ENCODE assay signal across 13 mouse cellular contexts in genomic region chr2:32524536-32525031, GRCm38 (mm10). TPM values are rescaled to one million over a fixed set of nuclear protein-coding genes. Genes with fewer than 3 reads are reported as not detected.
A peak's percentile ranks its signal among the peaks of the same experiment; 100 is the strongest.
DNase-seq lines count a peak whose midpoint lies in the region; ATAC-seq and TF ChIP-seq lines count a peak whose summit lies in the region.
"Had no signal": no experiment of that assay in that cellular context is flagged by ENCODE, and none has a peak within 500 bp of the region (broad histone marks: within the 10 kb centered on the region; RNA-seq: fewer than 3 reads in every experiment).

No protein-coding gene starts in this region.

- no peak for TF ChIP-seq EP300 in heart, adult 2 months (IDR thresholded peaks at IDR 0.05; ENCODE audit: insufficient read depth, low read depth, low read length)

- no peaks in the 10 kb centered on the region for H3K79me2 ChIP-seq in heart, adult 2 months (replicated peaks; ENCODE audit: control insufficient read depth, insufficient read depth, low read length)

- TF ChIP-seq POLR2A in small intestine, adult 2 months (IDR thresholded peaks at IDR 0.05; ENCODE audit: low read depth, low read length) = no peak
- TF ChIP-seq POLR2A in heart, adult 2 months (IDR thresholded peaks at IDR 0.05; ENCODE audit: insufficient read depth, low read depth, low read length) = no peak

- no peaks in the 10 kb centered on the region for H3K27me3 ChIP-seq in liver, embryonic 15.5 days
- H3K27me3 ChIP-seq in liver, embryonic 12.5 days (replicated peaks) = no peaks in the 10 kb centered on the region
- no peaks in the 10 kb centered on the region for H3K27me3 ChIP-seq in small intestine, adult 2 months (ENCODE audit: control insufficient read depth, insufficient read depth, low read length)
- no peaks in the 10 kb centered on the region for H3K27me3 ChIP-seq in heart, adult 2 months (ENCODE audit: control insufficient read depth, insufficient read depth, low read length)

- no peak overlapping the region for H3K4me3 ChIP-seq in liver, embryonic 15.5 days (replicated peaks)
- H3K4me3 ChIP-seq in liver, embryonic 12.5 days = no peak overlapping the region
- peak overlapping the region; percentile 39 to 44 for H3K4me3 ChIP-seq in ES-E14 (ENCODE audit: insufficient read depth in 1 of 2, low read depth in 1 of 2, low read length in 2 of 2, poor library complexity in 1 of 2, severe bottlenecking in 1 of 2)
- peak overlapping the region; percentile 34; the same call in 1 of the 2 replicates for H3K4me3 ChIP-seq in small intestine, adult 2 months (ENCODE audit: low read depth, low read length)
- H3K4me3 ChIP-seq in heart, adult 2 months = no peak overlapping the region

- peaks cover 12% of the 10 kb centered on the region; the same call in 1 of the 2 replicates for H3K4me1 ChIP-seq in liver, embryonic 15.5 days (replicated peaks)
- no peaks in the 10 kb centered on the region; the same call in 1 of the 2 replicates for H3K4me1 ChIP-seq in liver, embryonic 12.5 days
- 0 out of 4 replicates have a peak, but pooled peaks cover 2 to 3% of the 10 kb centered on the region in 2 experiments for H3K4me1 ChIP-seq in ES-E14 (ENCODE audit: control insufficient read depth in 2 of 2, insufficient read depth in 2 of 2, low read length in 2 of 2, poor library complexity in 1 of 2)
- H3K4me1 ChIP-seq in small intestine, adult 2 months (ENCODE audit: control insufficient read depth, insufficient read depth, insufficient read length, low read length) = peaks cover 31% of the 10 kb centered on the region
- H3K4me1 ChIP-seq in heart, adult 2 months (ENCODE audit: control insufficient read depth, insufficient read depth, low read length) = no peaks in the 10 kb centered on the region

- intact Hi-C loops in heart, adult 2 months (cut with DNase I) = no loop called here

- in situ Hi-C loops in ES-E14 (cut with MboI; ENCODE audit: low sequenced_read_pairs in 2 of 2, unreplicated experiment in 2 of 2) = no loop called here

- no peak overlapping the region for H3K9ac ChIP-seq in liver, embryonic 15.5 days
- H3K9ac ChIP-seq in liver, embryonic 12.5 days = no peak overlapping the region
- H3K9ac ChIP-seq in ES-E14 (ENCODE audit: insufficient read depth, low read depth, low read length, poor library complexity, severe bottlenecking) = no peak overlapping the region
- no peak overlapping the region for H3K9ac ChIP-seq in heart, adult 2 months (ENCODE audit: low read depth, low read length)

- no peaks in the 10 kb centered on the region for H3K9me3 ChIP-seq in liver, embryonic 15.5 days (replicated peaks)
- no peaks in the 10 kb centered on the region for H3K9me3 ChIP-seq in liver, embryonic 12.5 days (replicated peaks)
- no peaks in the 10 kb centered on the region for H3K9me3 ChIP-seq in ES-E14 (ENCODE audit: control insufficient read depth, insufficient read depth, low read depth, low read length)

- peak; percentile 68 for ATAC-seq in liver, embryonic 15.5 days (ENCODE audit: insufficient read depth)
- ATAC-seq in liver, embryonic 12.5 days = no peak

- WGBS in liver, embryonic 15.5 days (ENCODE audit: insufficient replicate concordance) = 62% methylated on average over 13 of the region's 13 CpGs
- WGBS in liver, embryonic 12.5 days (ENCODE audit: insufficient replicate concordance) = 73% methylated on average over 13 of the region's 13 CpGs
- 29% methylated on average over 13 of the region's 13 CpGs for WGBS in small intestine, adult 2 months
- WGBS in heart, adult 2 months = 89% methylated on average over 13 of the region's 13 CpGs

- H3K27ac ChIP-seq in liver, embryonic 15.5 days (replicated peaks) = no peak overlapping the region
- H3K27ac ChIP-seq in liver, embryonic 12.5 days = no peak overlapping the region
- H3K27ac ChIP-seq in ES-E14 (ENCODE audit: insufficient read depth, low read depth, low read length, poor library complexity, severe bottlenecking) = no peak overlapping the region
- peak overlapping the region; percentile 99 for H3K27ac ChIP-seq in small intestine, adult 2 months (ENCODE audit: insufficient read depth, low read depth, low read length)
- H3K27ac ChIP-seq in heart, adult 2 months = no peak overlapping the region

- DNase-seq in ES-E14 (ENCODE audit: low read depth, low spot score) = no peak
- peak; percentile 95 for DNase-seq in kidney, adult 9 months
- no peak for DNase-seq in thymus, postnatal 25 days
- DNase-seq in heart, adult 2 months = no peak
- DNase-seq: cerebellum, adult 2 months; heart, adult 18-20 months; right cerebral cortex, postnatal 14 days had no signal

- H3K36me3 ChIP-seq in liver, embryonic 15.5 days (replicated peaks) = no peaks in the 10 kb centered on the region
- H3K36me3 ChIP-seq in liver, embryonic 12.5 days = no peaks in the 10 kb centered on the region
- H3K36me3 ChIP-seq in ES-E14 (ENCODE audit: control insufficient read depth, insufficient read depth, low read length, poor library complexity, severe bottlenecking) = no peaks in the 10 kb centered on the region
- H3K36me3 ChIP-seq in small intestine, adult 2 months (ENCODE audit: control insufficient read depth, insufficient read depth, low read length) = no peaks in the 10 kb centered on the region
- no peaks in the 10 kb centered on the region for H3K36me3 ChIP-seq in heart, adult 2 months (ENCODE audit: control insufficient read depth, insufficient read depth, low read length)

- no peak for TF ChIP-seq CTCF in small intestine, adult 2 months (IDR thresholded peaks at IDR 0.05; ENCODE audit: extremely low read depth, insufficient read length, insufficient replicate concordance, low read depth, low read length)
- TF ChIP-seq CTCF in heart, adult 2 months (IDR thresholded peaks at IDR 0.05) = no peak

- H3K4me2 ChIP-seq in liver, embryonic 15.5 days = no peak overlapping the region
- H3K4me2 ChIP-seq in liver, embryonic 12.5 days = no peak overlapping the region

TF ChIP-seq in ES-E14, 5 proteins besides CTCF, POLR2A, EP300 and RAD21:
- no peak for TF ChIP-seq MAFK (IDR thresholded peaks at IDR 0.05; ENCODE audit: insufficient read depth, low read depth, low read length)
- TF ChIP-seq ZNF384 (IDR thresholded peaks at IDR 0.05; ENCODE audit: low read depth, low read length) = no peak
- no peak for TF ChIP-seq ZC3H11A (IDR thresholded peaks at IDR 0.05; ENCODE audit: borderline replicate concordance, low read depth, low read length)

RNA-seq across cellular contexts. Expression of gene Fam102a, which starts 10.5 kb away (rescaled TPM):
- polyA plus RNA-seq in liver, embryonic 15.5 days (2015; fragmentation: Nextera tagmentation; extraction: Ambion mirVana) = 1.3 and 2.2 TPM in 2 replicates
- 2.4 and 2.5 TPM in 2 replicates for polyA plus RNA-seq in liver, embryonic 12.5 days (2016; fragmentation: Nextera tagmentation; extraction: Ambion mirVana)
- total RNA-seq in ES-E14 (2012; rRNA removed) = 11.6 TPM in 2 replicates
- 55.2 and 96.2 TPM in 2 replicates for polyA plus RNA-seq in small intestine, adult 2 months (2012; rRNA removed)
- 1 to 10 TPM; 7.0 to 7.1 TPM for total RNA-seq in heart, adult 2 months (2021)
- 9.2 and 10.6 TPM in 2 replicates for polyA plus RNA-seq in heart, adult 2 months (2012; rRNA removed)

RNA-seq across cellular contexts. Expression of gene Dpm2, which starts 46.1 kb away (rescaled TPM):
- 48.2 and 49.0 TPM in 2 replicates for polyA plus RNA-seq in liver, embryonic 15.5 days (2015; fragmentation: Nextera tagmentation; extraction: Ambion mirVana)
- 69.5 and 73.8 TPM in 2 replicates for polyA plus RNA-seq in liver, embryonic 12.5 days (2016; fragmentation: Nextera tagmentation; extraction: Ambion mirVana)
- 38.0 and 44.1 TPM in 2 replicates for total RNA-seq in ES-E14 (2012; rRNA removed)
- 49.3 and 87.5 TPM in 2 replicates for polyA plus RNA-seq in small intestine, adult 2 months (2012; rRNA removed)
- 10 to 100 TPM; 17.4 to 18.0 TPM for total RNA-seq in heart, adult 2 months (2021)
- 65.3 and 69.2 TPM in 2 replicates for polyA plus RNA-seq in heart, adult 2 months (2012; rRNA removed)

RNA-seq across cellular contexts. Expression of gene Pip5kl1, which starts 50.0 kb away (rescaled TPM):
- 0.22 TPM in 1 of 2 replicates, not detected in the other for polyA plus RNA-seq in liver, embryonic 15.5 days (2015; fragmentation: Nextera tagmentation; extraction: Ambion mirVana)
- 0.13 TPM in 1 of 2 replicates, not detected in the other for polyA plus RNA-seq in liver, embryonic 12.5 days (2016; fragmentation: Nextera tagmentation; extraction: Ambion mirVana)
- total RNA-seq in ES-E14 (2012; rRNA removed) = 3.5 and 5.0 TPM in 2 replicates
- polyA plus RNA-seq in small intestine, adult 2 months (2012; rRNA removed) = 0.15 and 0.25 TPM in 2 replicates
- total RNA-seq in heart, adult 2 months (2021) = not detected
- 0.25 TPM in 1 of 2 replicates, not detected in the other for polyA plus RNA-seq in heart, adult 2 months (2012; rRNA removed)
- total RNA-seq: heart, adult 18-20 months; heart, postnatal 25 days; monocyte, adult 5-6 weeks had no signal

RNA-seq across cellular contexts. Expression of gene 9430097D07Rik, which starts 50.9 kb away (rescaled TPM):
- not detected in 2 replicates for polyA plus RNA-seq in liver, embryonic 15.5 days (2015; fragmentation: Nextera tagmentation; extraction: Ambion mirVana)
- not detected in 2 replicates for polyA plus RNA-seq in liver, embryonic 12.5 days (2016; fragmentation: Nextera tagmentation; extraction: Ambion mirVana)
- total RNA-seq in ES-E14 (2012; rRNA removed) = 0.37 and 0.71 TPM in 2 replicates
- not detected in 2 replicates for polyA plus RNA-seq in small intestine, adult 2 months (2012; rRNA removed)
- total RNA-seq in heart, adult 2 months (2021) = not detected
- polyA plus RNA-seq in heart, adult 2 months (2012; rRNA removed) = not detected in 2 replicates
- total RNA-seq: heart, adult 18-20 months; heart, postnatal 25 days; megakaryocyte, adult 5-6 weeks; monocyte, adult 5-6 weeks had no signal

Comparison
In these comparisons a context has a peak if more than half of its experiments do, and no peak if none do; other contexts are left out.
1. H3K4me3 ChIP-seq: peak in ES-E14 (2 of 2) and small intestine, adult 2 months (single experiment); none in liver, embryonic 15.5 days (single experiment), liver, embryonic 12.5 days (single experiment) and heart, adult 2 months (single experiment).